Mouse (Mus musculus) c-Kit-positive CD71-negative TER-119-negative erythroid progenitor cells, embryonic 14.5 days (primary cell): ENCODE data around the gene Fbxw4.
"Not testable (repeated sequence)": the region's sequence is repeated elsewhere in the genome, so short reads cannot be mapped to it uniquely, and the experiment has no call there.

Experiments used
- DNase-seq: peaks from one replicate; pipeline ENCODE4 v3.0.0-alpha.2; 2013; ENCODE audit warnings: low read depth

The Fbxw4 gene

DNA sequence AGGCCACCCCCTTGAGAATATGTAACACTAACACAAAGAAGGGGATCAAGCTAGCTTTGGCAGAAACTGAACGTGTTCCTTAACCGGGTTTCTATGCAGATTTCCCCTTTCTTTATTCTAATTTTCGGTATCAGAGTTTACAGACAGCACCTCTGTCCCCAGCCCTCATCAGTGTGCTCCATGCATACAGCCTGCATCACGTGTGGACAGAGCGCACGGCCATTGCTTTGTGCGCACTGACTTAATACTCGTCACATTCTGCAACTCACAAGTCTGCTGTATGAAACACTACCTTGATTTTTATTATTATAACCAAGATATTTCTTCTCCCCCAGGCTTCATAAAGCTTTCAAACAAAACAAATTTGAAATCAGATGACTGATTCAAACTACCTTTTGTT is 4.2 kb downstream of the Fbxw4 start:
- no peak for DNase-seq

DNA sequence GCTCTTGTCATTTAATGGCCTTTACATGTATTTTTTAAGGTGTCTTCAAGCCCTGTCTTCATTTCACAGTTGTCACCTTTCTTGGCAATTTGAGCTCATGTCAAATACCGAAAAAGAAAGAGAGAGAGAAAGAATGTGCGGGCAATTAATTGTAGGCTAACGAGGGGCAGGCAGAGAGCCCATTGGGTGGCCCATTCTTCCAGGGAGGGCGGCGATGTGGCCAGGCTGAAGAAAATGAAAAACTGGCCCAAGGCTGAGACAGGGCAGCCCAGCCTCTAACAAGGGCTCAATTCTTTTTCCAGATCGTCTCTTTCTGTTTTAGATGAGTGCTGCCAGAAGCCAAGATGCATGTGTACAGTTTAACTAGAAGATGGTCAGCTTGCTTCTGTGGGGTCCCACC is 6.1 kb downstream of the Fbxw4 start:
- DNase-seq = no peak

DNA sequence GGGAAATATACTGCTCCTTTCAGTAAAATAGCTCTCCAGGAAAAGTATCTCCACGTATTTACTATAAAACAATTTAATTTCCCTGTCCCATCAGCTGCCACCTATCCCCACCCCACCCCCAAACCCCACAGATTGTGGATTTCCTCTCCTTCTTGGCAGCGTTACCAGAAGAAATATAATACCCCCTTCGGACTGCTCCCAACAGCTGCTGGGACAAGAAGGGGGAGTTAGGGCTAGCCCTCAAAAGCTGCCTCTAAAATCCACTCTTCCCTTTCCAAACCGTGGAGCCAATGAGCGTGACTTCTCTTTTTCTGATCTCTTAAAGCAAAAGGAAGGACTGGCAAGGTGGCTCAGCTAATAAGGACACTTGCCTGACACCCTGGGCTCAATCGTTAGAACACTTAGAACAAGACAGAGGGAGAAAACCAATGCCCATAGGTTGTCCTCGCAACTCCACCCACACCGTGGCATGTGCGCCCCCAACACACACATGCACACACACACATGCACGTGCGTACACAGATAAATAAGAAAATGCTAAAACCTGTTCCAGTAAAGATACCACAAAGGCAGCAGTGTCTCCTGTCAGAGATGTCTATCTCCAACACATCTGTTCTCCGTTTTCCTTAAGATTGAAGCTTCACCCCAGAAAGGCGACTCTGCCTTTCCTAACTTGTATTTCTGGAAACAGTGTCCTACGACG is 7.7 kb downstream of the Fbxw4 start:
- no peak for DNase-seq

DNA sequence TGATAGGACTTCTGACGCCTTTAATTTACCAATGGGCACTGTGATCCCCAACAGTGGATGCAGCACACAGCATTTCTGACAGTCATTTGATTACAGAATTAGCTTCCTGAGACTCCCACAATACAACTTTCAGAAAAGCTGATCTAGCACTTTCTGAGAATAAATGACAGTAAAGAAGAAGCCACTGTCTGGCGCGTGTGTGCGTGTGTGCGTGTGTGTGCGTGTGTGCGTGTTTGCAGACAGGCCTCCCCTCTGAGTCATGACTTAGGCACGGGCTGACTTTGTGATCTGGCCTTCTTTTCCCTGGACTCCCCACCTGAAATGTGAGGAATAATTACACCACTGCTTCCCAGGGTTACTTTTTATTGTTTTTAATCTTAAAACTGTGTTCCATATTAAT is 8.6 kb downstream of the Fbxw4 start:
- DNase-seq = no peak

DNA sequence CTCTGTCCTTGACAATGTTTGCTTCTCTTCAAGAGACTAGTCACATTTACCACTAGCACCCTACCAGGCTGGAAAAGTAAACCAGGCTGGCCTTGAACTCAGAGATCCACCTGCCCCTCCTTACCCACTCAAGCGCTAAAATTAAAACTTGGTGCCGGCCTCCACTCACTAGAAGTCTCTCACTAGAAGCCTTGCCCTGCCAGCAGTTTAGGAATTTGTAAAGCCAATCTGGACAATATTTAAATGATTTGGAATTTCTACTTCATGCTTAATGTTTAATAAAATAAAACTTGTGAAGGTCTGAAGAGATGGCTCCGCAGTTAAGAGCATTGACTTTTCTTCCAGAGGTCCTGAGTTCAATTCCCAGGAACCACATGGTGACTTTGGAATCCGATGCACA is 10.3 kb downstream of the Fbxw4 start:
- no peak for DNase-seq

DNA sequence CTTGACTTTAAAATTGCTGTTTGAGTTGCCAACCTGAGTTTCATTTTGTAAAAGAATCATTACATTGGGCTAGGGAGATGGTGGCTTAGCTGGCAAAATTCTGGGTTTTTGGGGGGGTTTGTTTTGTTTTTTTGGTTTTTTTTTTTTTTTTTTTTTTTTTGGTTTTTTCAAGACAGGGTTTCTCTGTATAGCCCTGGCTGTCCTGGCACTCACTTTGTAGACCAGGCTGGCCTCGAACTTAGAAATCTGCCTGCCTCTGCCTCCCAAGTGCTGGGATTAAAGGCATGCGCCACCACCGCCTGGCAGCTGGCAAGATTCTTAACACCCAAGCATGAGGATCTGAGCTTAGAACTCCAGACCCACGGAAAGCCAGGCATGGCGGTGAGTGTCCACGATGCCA is 11.6 kb downstream of the Fbxw4 start:
- not testable (repeated sequence) for DNase-seq

DNA sequence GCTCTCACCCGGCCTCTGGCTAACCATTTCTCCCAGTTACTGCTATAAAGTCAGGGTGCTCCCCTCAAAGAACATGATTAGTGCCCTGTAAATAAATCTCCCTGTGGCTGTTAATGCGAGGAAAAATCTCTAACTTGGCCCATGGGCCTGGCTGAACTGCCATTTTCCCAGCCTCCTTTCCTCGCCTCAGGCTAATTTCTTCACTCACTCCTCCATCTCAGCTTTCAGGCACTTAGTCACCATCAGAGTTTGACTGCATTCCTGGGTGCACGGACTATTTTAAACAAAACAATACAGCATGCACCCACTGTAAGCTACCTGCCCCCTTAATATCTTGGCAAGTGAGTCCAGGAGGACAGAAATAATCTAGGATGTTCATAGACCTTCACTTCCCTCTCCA is 13.2 kb downstream of the Fbxw4 start:
- no peak for DNase-seq

DNA sequence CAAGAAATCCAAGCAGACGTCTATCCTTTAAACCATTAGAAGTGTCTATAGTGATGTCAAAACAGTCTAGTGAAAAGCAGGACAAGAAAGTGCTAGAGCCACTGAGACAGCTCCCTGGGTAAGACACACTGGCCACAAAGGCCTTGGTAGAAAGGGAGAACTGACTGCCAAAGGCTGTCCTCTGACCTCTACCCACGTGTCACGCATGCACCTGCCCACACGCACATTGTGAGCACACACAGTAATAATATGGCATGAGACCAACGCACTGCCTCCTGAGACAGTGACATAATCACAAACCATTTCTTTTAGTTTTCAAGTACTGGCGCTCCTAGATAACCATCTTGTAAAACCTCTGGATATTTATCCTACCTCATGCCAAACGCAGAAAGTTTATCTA is 19.4 kb downstream of the Fbxw4 start:
- DNase-seq = no peak

DNA sequence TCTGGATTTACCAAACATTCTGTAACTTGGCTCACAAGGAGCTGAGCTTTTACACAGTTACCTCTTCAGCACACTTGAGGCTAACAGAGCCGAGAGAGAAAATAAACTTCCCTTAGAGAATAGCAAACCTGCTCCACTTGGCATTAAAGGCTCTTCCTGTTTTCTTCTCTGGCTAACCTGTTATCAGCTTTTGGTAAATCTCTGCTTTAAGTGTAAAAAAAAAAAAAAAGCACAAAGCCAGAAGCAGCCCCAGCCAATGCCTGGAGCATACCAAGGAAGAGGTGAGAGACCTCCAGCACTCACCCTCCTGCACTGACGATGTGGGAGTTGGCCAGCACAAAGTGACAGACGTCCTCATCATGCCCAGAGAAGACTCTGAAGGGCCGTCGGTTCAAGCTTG is 24.2 kb downstream of the Fbxw4 start:
- no peak for DNase-seq

DNA sequence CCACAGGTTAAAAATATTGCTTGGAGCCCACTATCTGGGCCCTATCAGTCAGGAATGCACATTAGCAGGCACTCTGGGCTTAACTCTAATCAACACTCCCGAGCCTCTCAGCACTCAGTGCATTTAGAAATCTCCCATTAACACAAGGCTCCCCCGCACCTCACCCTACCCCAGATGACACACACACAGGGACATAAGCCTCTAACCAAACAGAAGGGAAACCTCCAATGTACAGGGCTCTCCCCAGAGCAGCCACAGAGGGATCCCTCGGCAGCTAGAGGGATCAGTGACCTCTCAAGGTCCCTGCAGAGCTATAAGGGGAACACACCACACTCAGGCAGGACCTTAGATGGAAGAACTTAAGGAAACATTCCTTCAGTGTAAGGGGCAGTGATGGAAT is 28.5 kb downstream of the Fbxw4 start:
- peak; percentile 23 for DNase-seq

DNA sequence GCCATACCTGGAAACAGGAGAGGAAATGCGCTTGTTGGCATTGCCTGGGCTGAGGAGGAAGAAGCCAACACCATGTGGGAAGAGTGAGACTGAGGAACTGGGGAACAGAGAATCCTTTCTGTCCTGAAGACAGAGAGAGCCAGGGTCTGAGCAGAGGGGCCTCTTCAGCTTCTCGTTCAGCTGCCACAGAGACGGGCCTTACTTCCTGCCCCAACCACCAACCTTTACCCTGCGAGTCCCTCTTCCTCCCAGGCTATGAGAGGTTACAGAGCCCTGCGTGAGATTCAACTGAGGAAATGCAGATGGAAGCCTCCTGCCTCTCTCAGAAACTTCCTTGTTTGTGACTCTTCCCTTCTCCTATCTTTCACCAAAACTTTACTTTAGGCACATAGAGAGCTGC is 29.2 kb downstream of the Fbxw4 start:
- DNase-seq = peak; percentile 30

DNA sequence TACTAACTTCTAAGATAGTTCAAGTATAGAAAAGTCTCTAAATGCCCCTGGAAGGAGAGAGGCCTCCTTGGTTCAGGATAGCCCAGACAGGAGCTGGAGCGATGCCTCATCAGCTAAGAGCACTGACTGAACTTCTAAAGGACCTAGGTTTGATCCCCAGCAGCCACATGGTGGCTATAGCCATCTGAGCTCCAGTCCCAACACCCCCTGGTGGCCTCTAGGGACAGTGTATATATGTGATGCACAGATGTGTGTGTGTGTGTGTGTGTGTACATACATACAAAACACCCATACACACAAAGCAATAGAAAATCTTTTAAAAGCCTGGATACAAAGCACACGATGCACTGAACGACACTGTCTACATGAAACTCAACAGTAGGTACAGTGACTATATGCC is 30.9 kb downstream of the Fbxw4 start:
- DNase-seq = peak; percentile 24

DNA sequence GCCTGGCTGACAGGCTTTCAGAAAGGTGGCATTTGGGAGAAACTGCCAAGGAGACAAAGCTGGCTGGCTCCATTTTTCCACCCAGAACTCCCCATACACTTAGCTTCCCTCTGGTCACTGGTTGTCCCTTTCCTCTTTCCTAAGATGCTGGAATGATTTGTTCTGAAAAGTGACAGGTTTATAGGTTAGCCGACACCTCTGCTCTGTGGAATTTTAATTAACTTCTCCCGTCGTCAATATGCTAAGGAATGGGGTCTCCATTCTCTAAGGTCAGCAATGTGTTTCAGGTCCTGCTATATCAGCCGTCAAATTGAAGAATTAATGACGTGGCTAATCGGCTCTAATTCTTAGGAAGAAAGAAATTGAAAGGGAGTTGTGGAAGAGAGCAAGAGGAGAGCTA is 31.5 kb downstream of the Fbxw4 start:
- no peak for DNase-seq

DNA sequence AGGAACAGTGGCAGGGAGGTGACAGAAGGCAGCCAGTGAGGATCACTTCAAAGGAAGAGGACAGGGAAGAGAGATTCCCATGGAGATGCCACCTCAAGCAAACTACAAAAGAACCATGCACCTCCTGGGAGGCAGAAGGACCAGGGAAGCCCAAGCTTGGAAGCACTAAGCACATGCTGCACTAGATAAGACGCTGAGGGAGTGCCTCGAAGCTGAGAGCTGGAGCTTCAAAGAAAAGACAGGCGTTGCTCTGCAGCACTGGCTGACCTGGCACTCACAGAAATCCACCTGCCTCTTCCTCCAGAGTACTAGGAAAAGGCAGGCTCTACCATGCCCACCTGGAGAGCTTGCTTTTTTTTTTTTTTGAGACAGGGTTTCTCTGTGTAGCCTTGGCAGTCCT is 33.1 kb downstream of the Fbxw4 start:
- no peak for DNase-seq

DNA sequence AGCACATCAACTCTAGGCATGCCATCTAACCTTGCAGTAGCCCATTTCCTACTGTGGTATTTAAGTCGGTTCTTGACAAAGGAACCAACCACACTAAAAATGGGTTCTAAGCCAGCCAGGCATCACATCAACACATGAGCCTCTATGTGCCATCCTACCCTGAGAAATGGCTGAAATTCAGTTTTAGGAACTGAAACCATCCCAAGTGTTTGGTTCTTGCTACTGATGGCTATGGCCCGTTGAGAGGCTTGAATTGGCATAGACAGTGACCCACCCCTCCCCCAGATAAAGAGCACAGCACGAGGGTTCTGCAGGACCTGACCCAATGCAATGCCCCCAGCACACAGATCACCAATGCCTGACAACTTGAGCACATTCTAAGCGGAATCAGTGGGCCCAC is 36.4 kb downstream of the Fbxw4 start:
- no peak for DNase-seq

DNA sequence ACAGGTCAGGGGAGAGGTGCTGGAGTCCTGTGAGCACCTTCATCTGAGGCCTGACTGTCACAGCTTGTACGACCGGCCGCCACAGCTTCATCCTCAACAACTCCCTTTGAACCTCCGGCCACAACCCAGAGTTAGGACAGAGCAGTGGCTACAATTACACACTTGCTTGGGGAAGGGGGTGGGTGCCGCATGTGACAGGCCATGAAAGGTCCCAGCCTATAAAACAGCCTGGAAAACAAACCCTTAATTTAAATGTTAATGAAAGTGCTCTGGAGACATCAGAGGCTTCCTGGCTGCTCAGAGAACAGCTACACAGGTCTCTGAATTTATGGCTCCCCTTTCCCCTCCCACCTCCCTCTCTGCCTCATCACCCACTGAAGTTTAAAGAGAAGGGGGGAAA is 38.0 kb downstream of the Fbxw4 start:
- no peak for DNase-seq

DNA sequence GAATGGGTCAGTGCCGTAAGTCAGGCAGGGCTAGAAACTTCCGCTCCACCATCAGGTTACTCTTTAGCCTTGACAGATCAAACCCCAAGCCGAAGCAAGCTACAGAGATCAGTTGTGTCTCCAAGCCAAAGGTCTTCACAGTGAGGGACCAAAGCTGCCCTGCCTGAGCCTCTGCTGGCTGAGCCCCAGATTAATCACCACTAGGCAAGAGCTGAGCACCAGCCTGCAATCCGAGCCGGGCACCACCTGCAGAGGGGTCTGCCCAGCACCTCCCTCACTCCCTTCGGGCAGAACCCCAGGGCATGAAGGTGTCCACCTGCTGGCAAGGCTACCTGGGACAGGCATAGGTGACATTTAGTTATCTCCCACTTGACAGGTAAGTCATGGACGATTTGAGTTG is 39.1 kb downstream of the Fbxw4 start:
- DNase-seq = no peak

DNA sequence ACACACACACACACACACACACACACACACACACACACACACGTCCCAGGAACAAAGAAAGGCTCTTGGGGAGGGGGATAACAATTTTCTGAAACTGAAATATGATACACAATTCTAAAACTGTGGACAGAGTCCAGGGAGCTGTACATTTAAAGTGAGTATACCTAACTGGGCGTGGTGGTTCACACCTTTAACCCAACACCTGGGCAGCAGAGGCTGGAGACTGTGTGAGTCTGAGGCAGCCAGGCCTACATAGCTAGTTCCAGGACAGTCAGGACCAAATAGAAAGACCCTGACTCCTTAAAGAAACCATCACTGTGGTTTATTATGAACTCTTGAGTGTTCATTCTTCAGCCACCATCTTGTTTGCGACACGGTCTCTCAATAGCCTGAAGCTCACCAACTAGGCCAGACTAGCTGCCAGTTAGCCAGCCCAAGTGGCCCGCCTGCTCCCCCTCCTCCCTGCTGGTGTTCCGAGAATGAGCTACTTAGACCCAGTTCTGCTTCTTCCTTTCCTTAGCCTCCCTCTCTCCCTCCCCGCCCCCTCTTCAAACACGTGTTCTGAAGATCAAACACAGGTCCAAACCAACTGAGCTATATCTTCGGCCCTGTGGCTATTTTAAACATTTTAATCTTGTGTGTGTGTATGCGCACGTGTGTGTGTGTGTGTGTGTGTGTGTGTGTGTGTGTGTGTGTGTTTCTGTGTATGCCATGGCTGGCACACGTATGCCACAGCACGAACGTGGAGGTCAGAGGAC is 40.2 kb downstream of the Fbxw4 start:
- DNase-seq = no peak

DNA sequence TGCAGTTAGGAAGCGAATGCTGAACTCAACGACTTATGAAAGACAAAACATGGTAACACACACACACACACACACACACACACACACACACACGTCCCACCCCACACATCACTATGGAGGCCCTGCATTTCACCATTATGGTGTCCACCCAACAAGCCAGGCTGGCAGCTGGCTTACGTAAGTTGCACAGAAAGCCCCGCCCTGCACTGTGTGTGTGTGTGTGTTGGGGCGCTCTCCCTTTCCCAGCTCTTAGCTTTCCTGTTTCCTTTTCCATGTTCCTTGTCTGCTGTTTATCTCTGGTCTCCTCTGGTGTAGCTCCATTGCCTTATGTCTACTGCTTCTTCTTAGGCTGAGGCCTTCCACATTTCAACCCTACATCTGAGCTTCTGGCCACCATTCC is 41.9 kb downstream of the Fbxw4 start:
- no peak for DNase-seq

DNA sequence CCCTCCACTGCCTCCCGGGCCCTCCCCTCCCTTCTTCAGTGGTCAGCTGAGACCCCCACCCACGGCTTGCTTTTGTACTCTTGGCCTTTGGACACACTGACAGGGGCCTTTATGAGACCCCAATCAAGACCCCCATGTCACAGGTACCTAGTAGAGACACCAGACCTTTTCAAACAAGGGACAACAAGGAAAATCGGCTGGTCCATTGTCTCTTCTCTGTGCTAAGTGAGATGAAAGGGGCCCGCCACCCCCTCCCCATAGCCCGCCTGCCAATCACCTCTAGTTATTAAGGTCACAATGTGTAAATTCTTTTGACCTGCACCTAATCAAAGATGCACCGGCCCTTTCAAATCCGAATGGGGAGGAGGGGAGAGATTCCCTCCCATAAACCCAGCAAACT is 43.4 kb downstream of the Fbxw4 start:
- no peak for DNase-seq

DNA sequence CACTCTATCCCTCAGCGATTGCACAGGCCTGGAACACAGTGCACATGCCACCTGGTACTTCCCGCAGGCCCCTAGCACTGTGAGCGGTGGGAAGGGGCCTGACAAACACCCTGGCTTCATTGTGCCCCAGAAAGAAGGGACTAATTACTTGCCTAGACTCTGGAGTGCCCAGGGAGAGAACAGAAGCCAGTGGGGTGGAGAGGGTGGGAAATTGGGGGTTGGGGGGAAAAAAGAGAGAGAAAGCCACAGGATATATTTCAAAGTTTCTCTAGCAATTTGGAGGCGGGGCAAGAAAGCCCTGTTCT is 43.9 kb downstream of the Fbxw4 start:
- no peak for DNase-seq

DNA sequence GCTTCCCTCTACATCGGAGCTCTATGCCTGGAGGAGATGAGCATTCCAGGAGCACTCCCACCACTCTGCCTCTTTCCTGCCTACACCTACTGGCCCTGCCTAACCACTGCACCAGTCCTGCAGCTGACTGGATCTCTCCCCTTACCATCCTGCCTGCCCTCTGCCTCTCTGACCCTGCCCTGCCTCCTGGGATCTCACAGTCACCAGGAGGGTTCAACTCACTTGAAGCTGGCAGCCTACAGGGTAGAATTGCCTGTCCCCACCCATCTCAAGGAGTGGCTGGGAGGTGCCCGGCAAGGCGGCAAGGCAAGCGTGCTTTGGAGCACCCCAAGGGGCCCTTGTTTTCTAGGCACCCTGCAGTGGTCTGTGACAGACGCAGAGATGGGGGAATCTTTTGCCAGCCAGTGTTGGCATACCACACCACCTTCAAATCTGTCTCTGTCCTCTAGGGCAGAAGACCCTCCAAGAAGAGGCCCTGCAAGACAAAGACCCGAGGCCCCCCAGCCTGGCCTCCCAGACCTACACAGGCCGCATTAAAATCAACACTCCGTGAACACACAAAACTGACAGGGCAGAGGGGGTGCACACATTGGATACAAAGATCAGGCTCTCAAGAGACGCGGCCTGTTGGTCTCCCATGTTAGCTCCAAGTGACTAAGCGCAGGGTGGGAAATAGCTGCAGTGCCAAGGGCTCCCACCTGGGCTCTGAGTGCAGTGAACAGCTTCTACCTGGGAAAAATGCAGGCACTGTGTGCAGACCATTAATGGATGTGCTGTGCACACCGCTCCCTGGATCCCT is 44.5 kb downstream of the Fbxw4 start:
- DNase-seq = no peak

DNA sequence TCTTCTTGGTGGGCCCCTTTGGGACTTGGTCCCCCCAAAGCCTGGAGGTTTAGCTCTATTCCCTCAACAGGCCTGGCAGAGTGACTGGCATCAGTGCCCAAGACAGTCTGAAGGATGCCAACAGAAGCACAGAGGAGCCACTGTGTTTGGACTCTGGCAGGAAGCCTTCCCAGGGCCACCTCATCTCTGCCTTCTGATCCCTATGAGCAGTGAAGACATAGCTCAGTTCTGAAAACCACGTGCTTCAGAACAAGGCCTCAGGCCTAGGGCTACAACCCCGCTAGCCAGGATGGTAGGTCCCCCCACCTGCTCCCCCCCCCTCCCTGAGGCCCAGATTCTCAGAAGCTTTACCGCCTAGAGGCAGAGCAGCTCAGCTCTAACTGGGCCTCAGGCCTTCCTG is 45.2 kb downstream of the Fbxw4 start:
- no peak for DNase-seq
